Comparison of ENCODE assay signal across 8 mouse cellular contexts in genomic region chr4:33309764-33310757, GRCm38 (mm10). TPM values are rescaled to one million over a fixed set of nuclear protein-coding genes. Genes with fewer than 3 reads are reported as not detected.
DNase-seq lines count a peak whose midpoint lies in the region; ATAC-seq lines count a peak whose summit lies in the region.

Gene Rngtt, plus strand, starts transcription at chr4:33310311.

- DNase-seq in c-Kit-negative CD71-positive TER-119-positive erythroid progenitor cells, embryonic 14.5 days (ENCODE audit: low read depth, low spot score), result peak; percentile 99
- DNase-seq in fibroblast of lung, adult 2 months (ENCODE audit: low read depth), result peak; percentile 79
- DNase-seq in kidney, postnatal 14 days, result peak; percentile 98
- peak; percentile 97 for DNase-seq in liver, embryonic 13.5 days
- DNase-seq in neural tube, embryonic 10.5 days (ENCODE audit: extremely low spot score, low spot score), result peak; percentile 96

- H3K4me1 ChIP-seq in heart, embryonic 14.5 days (ENCODE audit: control insufficient read depth in 2 of 2, insufficient read depth in 2 of 2, low read length in 2 of 2), result peaks cover 0 to 6% of the 10 kb centered on the region in 2 experiments; a peak in 2 of 4 replicates
- peaks cover 31% of the 10 kb centered on the region for H3K4me1 ChIP-seq in liver, embryonic 13.5 days (replicated peaks)
- no peaks in the 10 kb centered on the region for H3K4me1 ChIP-seq in stomach, embryonic 16.5 days (ENCODE audit: control insufficient read depth, insufficient read depth, low read length)

- H3K4me2 ChIP-seq in heart, embryonic 14.5 days (ENCODE audit: low read length), result peak within 1 kb of the TSS; percentile 88
- H3K4me2 ChIP-seq in liver, embryonic 13.5 days, result peak within 1 kb of the TSS; percentile 81
- H3K4me2 ChIP-seq in stomach, embryonic 16.5 days (ENCODE audit: low read depth, low read length), result peak within 1 kb of the TSS; percentile 89

- H3K4me3 ChIP-seq in heart, embryonic 14.5 days (ENCODE audit: control insufficient read depth in 1 of 2, insufficient read depth in 1 of 2, low read depth in 1 of 2, low read length in 2 of 2), result peak within 1 kb of the TSS; percentile 87 to 92
- peak within 1 kb of the TSS; percentile 88 for H3K4me3 ChIP-seq in liver, embryonic 13.5 days (replicated peaks)
- peak within 1 kb of the TSS; percentile 85 for H3K4me3 ChIP-seq in stomach, embryonic 16.5 days (replicated peaks; ENCODE audit: low read length)

- WGBS in heart, embryonic 14.5 days, result 4% methylated on average over 58 of the region's 60 CpGs
- WGBS in liver, embryonic 13.5 days (ENCODE audit: insufficient replicate concordance), result 3% methylated on average over 60 of the region's 60 CpGs
- WGBS in stomach, embryonic 16.5 days, result 2% methylated on average over 60 of the region's 60 CpGs

- H3K27me3 ChIP-seq in heart, embryonic 14.5 days (ENCODE audit: control insufficient read depth, insufficient read depth, low read length), result no peaks in the 10 kb centered on the region
- no peaks in the 10 kb centered on the region for H3K27me3 ChIP-seq in liver, embryonic 13.5 days
- H3K27me3 ChIP-seq in stomach, embryonic 16.5 days (ENCODE audit: control insufficient read depth, insufficient read depth, low read length), result no peaks in the 10 kb centered on the region

- H3K9ac ChIP-seq in heart, embryonic 14.5 days (ENCODE audit: low read length), result peak within 1 kb of the TSS; percentile 84
- H3K9ac ChIP-seq in liver, embryonic 13.5 days, result peak within 1 kb of the TSS; percentile 92
- H3K9ac ChIP-seq in stomach, embryonic 16.5 days (ENCODE audit: low read length), result peak within 1 kb of the TSS; percentile 94

- no peaks in the 10 kb centered on the region for H3K9me3 ChIP-seq in heart, embryonic 14.5 days (ENCODE audit: control insufficient read depth, low read length)
- H3K9me3 ChIP-seq in liver, embryonic 13.5 days (replicated peaks), result no peaks in the 10 kb centered on the region
- H3K9me3 ChIP-seq in stomach, embryonic 16.5 days (replicated peaks; ENCODE audit: control insufficient read depth, low read length), result no peaks in the 10 kb centered on the region

- peak within 1 kb of the TSS; percentile 45 to 59; a peak in 3 of 4 replicates for H3K27ac ChIP-seq in heart, embryonic 14.5 days (replicated peaks in 1 of 2; ENCODE audit: control insufficient read depth in 1 of 2, insufficient read depth in 1 of 2, low read depth in 2 of 2, low read length in 2 of 2)
- H3K27ac ChIP-seq in liver, embryonic 13.5 days, result peak within 1 kb of the TSS; percentile 70
- peak within 1 kb of the TSS; percentile 27 for H3K27ac ChIP-seq in stomach, embryonic 16.5 days (ENCODE audit: low read length)

- peak; percentile 93 for ATAC-seq in CD4-positive, CD25-positive, alpha-beta regulatory T cell, adult 4 months
- peak; percentile 93 for ATAC-seq in heart, embryonic 14.5 days (ENCODE audit: insufficient number of reproducible peaks, insufficient read depth, low FRiP score, low read depth)
- ATAC-seq in liver, embryonic 13.5 days (ENCODE audit: low read depth), result peak; percentile 93
- peak; percentile 98 for ATAC-seq in stomach, embryonic 16.5 days (ENCODE audit: insufficient read depth, low FRiP score)

- 0 out of 2 replicates have a peak, but pooled peaks cover 5% of the 10 kb centered on the region for H3K36me3 ChIP-seq in heart, embryonic 14.5 days (ENCODE audit: control insufficient read depth, insufficient read depth, low read length)
- H3K36me3 ChIP-seq in liver, embryonic 13.5 days, result peaks cover 6% of the 10 kb centered on the region; the same call in 1 of the 2 replicates
- no peaks in the 10 kb centered on the region for H3K36me3 ChIP-seq in stomach, embryonic 16.5 days (ENCODE audit: control insufficient read depth, insufficient read depth, low read length)

RNA-seq across cellular contexts. Expression of gene Rngtt, which starts in this region (rescaled TPM):
- 10 to 100 TPM; 62.4 to 63.0 TPM for polyA plus RNA-seq in CD4-positive, CD25-positive, alpha-beta regulatory T cell, adult 4 months (2017; shearing (Covaris generic))
- 14.2 and 16.0 TPM in 2 replicates for polyA plus RNA-seq in heart, embryonic 14.5 days (2014; fragmentation: Nextera tagmentation; extraction: Ambion mirVana)
- polyA plus RNA-seq in liver, embryonic 13.5 days (2015; fragmentation: Nextera tagmentation; extraction: Ambion mirVana), result 16.4 and 23.7 TPM in 2 replicates
- polyA plus RNA-seq in stomach, embryonic 16.5 days (2015; fragmentation: Nextera tagmentation; extraction: Ambion mirVana), result 19.0 and 22.6 TPM in 2 replicates

Comparison
In these comparisons a context has a peak if more than half of its experiments do, and no peak if none do; other contexts are left out.
1. Peak in every context shown above with its lines: DNase-seq, ATAC-seq, H3K4me3 ChIP-seq and H3K27ac ChIP-seq.